Mouse (Mus musculus): Measurements from ENCODE around the gene Gm21149. TPM values are rescaled to one million over a fixed set of nuclear protein-coding genes. Genes with fewer than 3 reads are reported as not detected.
"Not testable (repeated sequence)": the region's sequence is repeated elsewhere in the genome, so short reads cannot be mapped to it uniquely, and the experiment has no call there.

Gene Gm21149
- polyA plus RNA-seq, 1 experiment, result not detected

GRCm38 (mm10) chr5:15507309-15507619, 30.9 kb upstream of the Gm21149 start:
- no peaks in the 10 kb centered on the region for H3K36me3 ChIP-seq (ENCODE audit: control insufficient read depth, insufficient read depth)
- H3K79me2 ChIP-seq (ENCODE audit: control insufficient read depth, insufficient read depth), result no peaks in the 10 kb centered on the region
- H3K4me2 ChIP-seq (ENCODE audit: low read depth), result no peak overlapping the region
- TF ChIP-seq USF1 (IDR thresholded peaks at IDR 0.05; ENCODE audit: low read depth), result no peak
- no peaks in the 10 kb centered on the region for H3K27me3 ChIP-seq (ENCODE audit: control insufficient read depth, insufficient read depth, insufficient read length)
- H3K4me3 ChIP-seq, result no peak overlapping the region
- H3ac ChIP-seq (ENCODE audit: control insufficient read depth, insufficient read length), result no peak overlapping the region

- Histone ChIP-seq H3ac (ENCODE audit: control insufficient read depth, insufficient read length) (no peak overlapping the region), H3K27me3 (ENCODE audit: control insufficient read depth, insufficient read depth, insufficient read length) (no peaks in the 10 kb centered on the region), H3K79me2 (ENCODE audit: control insufficient read depth, insufficient read depth) (no peaks in the 10 kb centered on the region), H3K4me3 (no peak overlapping the region), H3K4me2 (ENCODE audit: low read depth) (peak overlapping the region; percentile 21), H3K36me3 (ENCODE audit: control insufficient read depth, insufficient read depth) (no peaks in the 10 kb centered on the region)
- TF ChIP-seq CEBPB (IDR thresholded peaks at IDR 0.05; ENCODE audit: insufficient read depth, poor library complexity, severe bottlenecking) (no peak), POLR2A (IDR thresholded peaks at IDR 0.05; ENCODE audit: insufficient read length, low read depth) (no peak), E2F4 (IDR thresholded peaks at IDR 0.05; ENCODE audit: insufficient read depth) (no peak), SRF (IDR thresholded peaks at IDR 0.05; ENCODE audit: control insufficient read depth, insufficient read length, low read depth) (no peak), MYOD1 (IDR thresholded peaks at IDR 0.05; ENCODE audit: control insufficient read depth in 1 of 3, insufficient read length in 2 of 3, low read depth in 2 of 3) (no peak), TCF3 (IDR thresholded peaks at IDR 0.05; ENCODE audit: insufficient read length, low read depth) (no peak), POLR2AphosphoS2 (IDR thresholded peaks at IDR 0.05; ENCODE audit: insufficient read length, low read depth) (no peak), MYOG (IDR thresholded peaks at IDR 0.05; ENCODE audit: control insufficient read depth in 1 of 3, insufficient read depth in 1 of 3, insufficient read length in 2 of 3, low read depth in 2 of 3) (no peak)
These were observed 30.4 kb upstream of the Gm21149 start for GRCm38 (mm10) chr5:15506575-15507308.

DNA sequence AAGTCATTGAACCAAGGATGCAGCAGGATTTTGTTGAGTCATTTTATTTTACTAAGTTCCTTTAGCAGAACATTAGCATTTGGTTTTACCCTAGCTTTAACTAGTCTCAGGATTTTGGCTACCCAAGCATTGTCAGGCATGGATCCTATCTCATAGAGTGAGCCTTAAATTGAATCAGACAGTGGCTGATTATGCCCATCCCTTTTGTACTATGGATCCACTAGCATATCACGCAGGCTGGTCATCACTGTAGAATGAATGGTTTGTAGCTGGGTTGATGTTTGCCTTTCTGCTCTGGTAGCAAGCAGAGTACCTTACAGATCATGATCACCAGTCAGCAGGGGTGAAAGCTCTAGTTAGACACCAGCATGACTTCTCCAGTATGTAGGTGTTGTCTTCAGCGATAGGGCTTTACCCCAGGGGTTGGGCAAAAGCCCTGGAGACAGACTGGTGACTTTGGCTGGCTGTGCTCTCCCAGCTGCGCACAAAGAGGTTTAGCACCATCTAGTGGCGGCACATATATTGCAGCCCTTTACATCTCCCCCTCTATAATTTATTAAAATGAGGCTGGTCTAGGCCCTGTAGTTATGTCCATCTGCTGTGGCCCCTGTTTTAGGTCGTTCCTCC, 22.6 kb upstream of the Gm21149 start:
- not testable (repeated sequence) for H3K4me3 ChIP-seq; H3K27me3 ChIP-seq (ENCODE audit: control insufficient read depth, insufficient read depth, insufficient read length); H3ac ChIP-seq (ENCODE audit: control insufficient read depth, insufficient read length); H3K36me3 ChIP-seq (ENCODE audit: control insufficient read depth, insufficient read depth); H3K79me2 ChIP-seq (ENCODE audit: control insufficient read depth, insufficient read depth); H3K4me2 ChIP-seq (ENCODE audit: low read depth)

DNA sequence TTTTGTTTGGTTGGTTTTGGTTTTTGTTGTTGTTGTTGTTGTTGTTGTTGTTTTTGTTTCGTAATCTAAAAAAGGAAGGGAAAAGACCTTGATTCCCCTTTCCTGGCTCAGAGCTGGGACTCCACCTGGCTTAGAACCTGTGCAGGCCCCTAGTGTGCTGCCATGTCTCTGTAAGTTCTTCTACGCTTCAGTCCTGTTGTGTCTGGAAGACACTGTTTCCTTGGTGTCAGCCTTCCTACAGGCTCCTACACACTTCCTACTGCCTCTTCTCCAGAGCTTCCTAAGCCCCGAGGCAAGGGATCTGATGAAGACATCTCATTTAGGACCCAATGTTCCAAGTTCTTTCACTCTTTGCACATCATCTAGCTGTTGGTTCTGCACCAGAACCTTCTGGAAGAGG, 22.0 kb upstream of the Gm21149 start:
- not testable (repeated sequence) for H3K27me3 ChIP-seq (ENCODE audit: control insufficient read depth, insufficient read depth, insufficient read length); H3K79me2 ChIP-seq (ENCODE audit: control insufficient read depth, insufficient read depth); H3K36me3 ChIP-seq (ENCODE audit: control insufficient read depth, insufficient read depth); H3ac ChIP-seq (ENCODE audit: control insufficient read depth, insufficient read length); H3K4me3 ChIP-seq; H3K4me2 ChIP-seq (ENCODE audit: low read depth)

GRCm38 (mm10) chr5:15490934-15491333, 14.6 kb upstream of the Gm21149 start:
- H3K79me2 ChIP-seq (ENCODE audit: control insufficient read depth, insufficient read depth); H3K27me3 ChIP-seq (ENCODE audit: control insufficient read depth, insufficient read depth, insufficient read length): not testable (repeated sequence)

DNA sequence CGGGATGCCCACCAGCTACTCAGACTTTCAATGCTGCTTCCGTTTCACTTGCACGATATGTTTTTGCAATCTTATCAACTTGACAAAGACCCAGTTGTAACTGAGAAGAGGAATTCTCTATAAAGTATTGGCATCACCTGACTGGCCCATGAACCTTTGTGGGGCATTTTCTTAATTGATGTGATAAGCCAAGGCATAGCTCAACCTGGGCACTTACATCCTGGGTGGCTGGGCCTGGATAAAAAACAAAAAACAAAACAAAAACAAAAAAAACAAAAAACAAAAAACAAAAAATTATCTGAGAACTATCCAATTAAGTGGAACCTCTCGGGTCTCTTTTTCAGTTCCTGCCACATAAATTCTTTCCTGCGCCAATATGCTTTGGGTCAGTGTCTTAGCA, 12.4 kb upstream of the Gm21149 start:
- no peaks in the 10 kb centered on the region for H3K36me3 ChIP-seq (ENCODE audit: control insufficient read depth, insufficient read depth)
- no peak for TF ChIP-seq CEBPB (IDR thresholded peaks at IDR 0.05; ENCODE audit: insufficient read depth, poor library complexity, severe bottlenecking)
- no peak for TF ChIP-seq REST (IDR thresholded peaks at IDR 0.05; ENCODE audit: insufficient read depth, insufficient read length)
- no peak overlapping the region for H3ac ChIP-seq (ENCODE audit: control insufficient read depth, insufficient read length)
- H3K79me2 ChIP-seq (ENCODE audit: control insufficient read depth, insufficient read depth), result no peaks in the 10 kb centered on the region
- no peaks in the 10 kb centered on the region for H3K27me3 ChIP-seq (ENCODE audit: control insufficient read depth, insufficient read depth, insufficient read length)
- no peak overlapping the region for H3K4me3 ChIP-seq
- no peak overlapping the region for H3K4me2 ChIP-seq (ENCODE audit: low read depth)

More at GRCm38 (mm10) chr5:15490934-15491333, 14.6 kb upstream of the Gm21149 start:
- not testable (repeated sequence) for H3K4me2 ChIP-seq (ENCODE audit: low read depth); H3K36me3 ChIP-seq (ENCODE audit: control insufficient read depth, insufficient read depth); H3ac ChIP-seq (ENCODE audit: control insufficient read depth, insufficient read length); H3K4me3 ChIP-seq

DNA sequence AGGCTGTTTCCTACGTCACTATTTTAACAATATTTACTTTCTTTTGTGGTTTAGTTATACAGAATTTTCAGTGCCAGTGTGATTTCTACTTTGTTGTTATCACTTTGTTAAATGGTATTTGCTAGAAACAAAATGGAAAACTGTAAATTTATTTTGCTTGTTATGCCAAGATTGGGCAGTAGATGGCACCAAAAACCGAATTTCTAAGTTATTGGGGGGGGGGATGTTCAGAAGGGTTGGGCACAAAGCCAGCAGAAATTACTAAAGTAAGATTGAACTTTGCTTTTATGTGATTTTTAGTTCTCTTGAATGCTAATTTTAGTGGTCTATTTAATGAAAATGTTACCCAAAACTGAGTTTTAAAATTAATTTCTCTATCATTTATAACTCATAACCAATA, 8.3 kb upstream of the Gm21149 start:
- not testable (repeated sequence) for H3K27me3 ChIP-seq (ENCODE audit: control insufficient read depth, insufficient read depth, insufficient read length); H3ac ChIP-seq (ENCODE audit: control insufficient read depth, insufficient read length); H3K4me3 ChIP-seq; H3K36me3 ChIP-seq (ENCODE audit: control insufficient read depth, insufficient read depth); H3K79me2 ChIP-seq (ENCODE audit: control insufficient read depth, insufficient read depth); H3K4me2 ChIP-seq (ENCODE audit: low read depth)

DNA sequence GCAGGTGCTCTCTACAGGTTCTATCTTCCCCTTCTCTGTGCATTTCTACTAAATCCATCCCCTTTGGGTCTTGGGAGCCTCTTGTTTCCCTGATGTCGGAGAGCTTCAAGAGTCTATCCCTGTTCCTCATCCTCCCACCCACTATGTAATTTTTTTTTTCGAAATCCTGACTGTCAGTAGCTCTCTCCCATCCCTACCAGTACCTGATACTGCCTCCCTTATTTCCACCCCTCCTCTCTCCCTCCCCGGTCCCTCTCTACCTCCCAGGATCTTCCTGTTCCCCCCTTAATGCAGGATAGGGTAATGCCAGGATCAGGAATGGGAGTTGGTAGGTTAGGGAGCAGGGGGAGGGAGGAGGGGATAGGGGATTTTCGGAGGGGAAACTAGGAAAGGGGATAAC, 7.3 kb upstream of the Gm21149 start:
- H3K27me3 ChIP-seq (ENCODE audit: control insufficient read depth, insufficient read depth, insufficient read length); H3K4me2 ChIP-seq (ENCODE audit: low read depth); H3ac ChIP-seq (ENCODE audit: control insufficient read depth, insufficient read length); H3K4me3 ChIP-seq; H3K36me3 ChIP-seq (ENCODE audit: control insufficient read depth, insufficient read depth); H3K79me2 ChIP-seq (ENCODE audit: control insufficient read depth, insufficient read depth): not testable (repeated sequence)

GRCm38 (mm10) chr5:15482815-15483214, 6.5 kb upstream of the Gm21149 start:
- not testable (repeated sequence) for H3K79me2 ChIP-seq (ENCODE audit: control insufficient read depth, insufficient read depth); H3K36me3 ChIP-seq (ENCODE audit: control insufficient read depth, insufficient read depth); H3K4me3 ChIP-seq; H3ac ChIP-seq (ENCODE audit: control insufficient read depth, insufficient read length); H3K27me3 ChIP-seq (ENCODE audit: control insufficient read depth, insufficient read depth, insufficient read length); H3K4me2 ChIP-seq (ENCODE audit: low read depth)

- H3K36me3 ChIP-seq (ENCODE audit: control insufficient read depth, insufficient read depth); H3K4me2 ChIP-seq (ENCODE audit: low read depth); H3K4me3 ChIP-seq; H3ac ChIP-seq (ENCODE audit: control insufficient read depth, insufficient read length); H3K79me2 ChIP-seq (ENCODE audit: control insufficient read depth, insufficient read depth); H3K27me3 ChIP-seq (ENCODE audit: control insufficient read depth, insufficient read depth, insufficient read length): not testable (repeated sequence)
These were observed 6.2 kb downstream of the Gm21149 start for GRCm38 (mm10) chr5:15470141-15470540.

Measured in myocyte (in vitro differentiated cells).